Mouse (Mus musculus) G1E-ER4 (cell line): ENCODE measurements around the gene Ap2b1. TPM values are rescaled to one million over a fixed set of nuclear protein-coding genes. Genes with fewer than 3 reads are reported as not detected.

Experiments used
- GATA1 ChIP-seq: IDR thresholded peaks from one replicate; pipeline ENCODE4 v1.8.0; 2012; ENCODE audit warnings: low read length, inconsistent platforms
- polyA plus RNA-seq: library from polyadenylated mRNA; stranded (reverse); fragments of >175 nt; gene quantifications from 2 replicates; pipeline ENCODE4 v1.2.3, GENCODE M21; 2012

The Ap2b1 gene
- polyA plus RNA-seq, 1 experiment = 19.2 TPM

DNA sequence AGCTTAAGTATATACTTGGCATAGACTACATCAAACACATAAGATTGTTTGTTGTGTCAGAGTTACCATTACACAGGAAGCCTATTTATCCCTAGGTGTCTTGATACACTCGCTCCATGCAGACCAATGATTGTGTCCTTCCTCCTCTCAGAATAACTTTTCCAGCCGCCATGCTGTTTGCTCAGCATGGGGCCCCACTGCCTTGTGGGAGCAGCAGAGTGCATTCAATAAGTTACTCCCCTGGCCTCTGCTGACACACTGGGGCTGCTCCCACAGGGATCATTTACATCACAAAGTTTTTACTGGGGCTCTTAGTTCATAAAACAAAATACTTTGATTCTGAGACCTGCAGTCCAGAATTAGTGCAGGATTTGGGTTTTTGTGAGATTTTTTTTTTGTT, 40.9 kb downstream of the Ap2b1 start:
- TF ChIP-seq GATA1 = no peak

DNA sequence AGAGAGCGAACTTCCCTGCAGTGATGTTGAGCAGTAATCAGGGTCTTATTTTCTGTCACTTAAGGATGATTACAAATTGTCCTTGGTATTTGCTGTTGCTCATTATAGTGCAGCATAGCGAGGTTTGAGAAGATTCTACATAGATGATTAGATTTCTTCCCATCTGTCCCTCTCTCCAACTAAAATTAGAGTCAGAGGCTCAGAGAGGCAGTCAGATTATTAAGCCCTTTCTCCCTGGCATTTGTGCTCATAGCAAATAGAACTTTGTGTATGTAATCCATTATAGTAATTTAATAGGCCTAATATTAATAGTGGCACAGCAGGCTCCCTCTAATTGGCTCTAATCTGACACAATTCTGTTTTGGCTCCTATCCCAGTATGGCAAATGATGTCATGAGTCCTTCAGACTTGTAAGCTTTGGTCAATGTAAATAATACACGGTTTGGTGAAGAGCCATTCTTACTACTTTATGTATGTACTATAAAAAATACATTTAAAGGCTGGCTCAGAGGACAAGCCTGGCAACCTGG, 43.0 kb downstream of the Ap2b1 start:
- no peak for TF ChIP-seq GATA1

DNA sequence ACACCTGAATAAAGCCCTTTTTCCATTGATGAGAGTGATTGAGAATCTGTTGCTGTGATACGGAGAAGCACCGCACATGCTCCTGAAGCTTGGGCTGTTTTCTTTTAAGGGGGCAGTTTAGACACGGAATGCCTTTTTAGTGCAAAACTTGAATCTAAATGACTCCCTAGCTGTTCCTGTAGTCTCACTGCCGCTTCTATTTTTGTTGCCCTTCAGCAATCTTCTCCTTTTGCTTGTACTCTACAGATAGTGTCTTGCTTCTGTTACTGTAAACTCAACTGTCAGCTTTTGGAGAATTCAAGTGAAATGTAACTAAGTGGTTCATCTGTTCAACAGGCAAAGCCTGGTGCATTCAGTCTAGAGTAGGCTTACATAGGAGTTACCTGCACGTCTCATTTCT, 56.6 kb downstream of the Ap2b1 start:
- TF ChIP-seq GATA1 = no peak

DNA sequence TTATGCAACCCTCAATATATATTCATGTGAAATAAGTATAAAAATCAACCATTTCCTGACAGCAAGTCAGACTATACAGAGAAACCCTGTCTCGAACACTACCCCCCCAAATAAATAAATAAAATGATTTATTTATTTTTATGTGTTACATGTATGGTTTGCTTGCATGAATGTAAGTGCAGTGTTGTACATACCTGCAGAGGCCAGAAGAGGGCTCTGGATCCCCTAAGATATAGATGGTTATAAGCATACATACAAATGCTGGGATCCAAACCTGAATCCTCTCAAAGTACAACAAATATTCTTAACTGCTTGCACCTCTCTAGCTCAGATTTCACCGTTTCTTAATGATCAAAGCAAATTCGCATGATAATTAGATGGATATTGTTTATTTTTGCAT, 58.6 kb downstream of the Ap2b1 start:
- no peak for TF ChIP-seq GATA1

DNA sequence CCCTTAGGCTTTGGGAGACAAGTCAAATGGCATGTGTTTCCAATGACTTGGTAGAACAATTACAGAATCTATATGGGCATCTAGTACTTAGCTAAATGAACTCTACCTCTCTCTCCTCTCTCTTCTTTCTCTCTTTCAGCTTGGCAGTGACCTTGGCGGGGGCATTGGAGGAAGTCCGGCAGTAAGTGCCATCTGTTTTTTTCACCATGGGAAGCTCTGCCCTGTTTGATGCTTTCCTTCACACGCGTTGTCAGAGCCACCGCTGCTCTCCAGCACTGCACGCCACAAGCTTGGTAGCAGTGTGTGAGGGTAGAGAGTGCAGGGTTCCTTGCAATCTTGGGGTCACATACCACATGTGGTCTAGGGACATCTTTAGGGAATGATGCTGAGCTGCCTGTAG, 65.8 kb downstream of the Ap2b1 start:
- no peak for TF ChIP-seq GATA1

GRCm38 (mm10) chr11:83371267-83371666, 72.4 kb downstream of the Ap2b1 start:
- no peak for TF ChIP-seq GATA1

DNA sequence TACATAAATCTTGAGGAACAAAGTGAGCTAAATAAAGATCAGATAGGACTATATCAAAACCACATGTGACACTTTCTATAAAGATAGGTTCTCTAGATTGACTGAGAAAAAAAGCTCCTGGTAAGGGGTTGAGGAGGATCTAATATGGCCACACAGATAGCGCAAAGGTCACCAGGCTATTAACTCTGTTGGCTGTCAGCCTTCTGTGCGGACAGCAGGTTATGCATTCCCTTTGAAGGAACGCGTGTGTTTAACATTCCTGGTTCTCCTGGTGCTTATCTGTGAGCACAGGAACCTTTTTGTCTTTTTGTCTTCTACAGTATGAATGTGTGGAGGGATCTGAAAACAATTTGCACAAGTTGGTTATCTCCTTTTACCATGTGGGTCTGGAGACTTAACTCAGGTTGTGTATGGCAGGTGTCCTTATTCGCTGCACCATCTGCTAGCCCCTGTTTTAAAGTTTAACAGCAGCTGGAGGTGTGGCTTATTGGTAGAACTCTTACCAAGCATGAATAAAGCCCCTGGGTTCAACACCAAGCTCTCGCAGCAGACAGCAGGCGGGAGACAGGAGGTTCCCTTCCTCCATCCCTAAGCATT, 81.0 kb downstream of the Ap2b1 start:
- peak; percentile 41 for TF ChIP-seq GATA1

DNA sequence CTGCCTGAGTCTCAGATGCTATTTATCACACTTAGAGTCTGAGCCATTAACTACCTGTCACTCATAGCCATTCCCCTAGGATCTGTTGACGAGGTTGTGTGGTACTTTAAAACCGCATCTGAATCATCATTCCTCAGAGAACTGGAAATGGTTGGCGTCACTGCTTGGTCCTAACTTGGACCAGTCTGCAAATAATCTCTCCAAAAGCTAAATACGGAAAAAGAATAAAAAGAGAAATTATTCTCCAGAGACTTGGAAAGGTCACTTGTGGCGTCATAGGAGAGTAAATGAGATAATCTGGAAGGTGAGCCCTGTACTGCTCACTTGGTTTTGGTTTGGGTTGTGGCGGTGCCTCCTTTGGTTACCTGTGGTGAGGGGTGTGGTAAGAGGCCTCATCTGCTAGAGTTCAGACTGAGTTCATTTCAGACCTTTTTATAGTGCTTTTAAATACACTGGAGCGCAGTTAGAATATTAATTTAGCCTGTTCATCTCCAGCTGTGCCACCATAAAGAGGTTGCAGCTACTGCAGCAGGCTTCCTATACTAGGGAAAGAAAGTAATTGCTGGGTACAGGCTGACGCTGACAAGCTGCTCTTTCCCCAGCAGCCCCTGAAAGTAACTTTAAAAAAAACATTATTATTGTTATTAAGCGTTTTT, 84.2 kb downstream of the Ap2b1 start:
- no peak for TF ChIP-seq GATA1

DNA sequence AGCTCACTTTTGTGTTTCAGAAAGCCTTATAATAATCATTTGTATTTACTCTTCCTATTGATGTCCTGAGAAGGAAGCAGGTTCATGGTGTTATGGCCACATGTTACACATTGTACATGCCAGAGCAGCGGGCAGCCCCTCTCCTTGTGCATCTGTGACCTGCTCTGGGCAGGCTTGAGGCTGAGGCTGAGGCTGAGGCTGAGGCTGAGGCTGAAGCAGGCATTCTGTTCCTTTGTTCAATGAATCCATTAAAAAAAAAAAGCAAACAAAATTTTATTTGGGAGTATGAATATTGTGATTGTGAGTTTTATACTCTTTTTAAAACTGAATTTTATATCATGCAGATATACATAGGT, 84.7 kb downstream of the Ap2b1 start:
- TF ChIP-seq GATA1 = no peak

DNA sequence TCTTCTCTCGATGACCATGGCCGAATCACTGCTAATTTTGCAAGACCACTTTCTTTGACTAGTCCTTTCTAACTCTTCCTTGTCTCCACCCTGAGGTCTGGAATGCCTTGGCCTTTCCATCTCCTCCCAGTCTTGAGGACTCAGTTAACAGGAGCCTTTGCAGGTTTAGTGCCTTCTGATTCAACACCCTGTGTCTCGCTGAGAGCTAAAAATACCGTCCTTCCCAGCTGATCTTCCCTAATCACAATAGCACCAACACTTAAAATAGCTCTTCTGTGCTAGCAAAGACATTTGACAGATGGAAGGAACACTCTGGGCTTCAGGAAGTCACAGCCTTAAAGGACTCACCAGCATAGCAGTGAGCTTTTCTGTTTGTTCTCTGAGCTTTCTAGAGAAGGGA, 94.2 kb downstream of the Ap2b1 start:
- no peak for TF ChIP-seq GATA1

- TF ChIP-seq GATA1 = no peak
Observed at GRCm38 (mm10) chr11:83394802-83395439, 96.1 kb downstream of the Ap2b1 start.

GRCm38 (mm10) chr11:83397626-83398025, 98.8 kb downstream of the Ap2b1 start:
- no peak for TF ChIP-seq GATA1

- no peak for TF ChIP-seq GATA1
Observed at GRCm38 (mm10) chr11:83398724-83399123, 99.9 kb downstream of the Ap2b1 start.

GRCm38 (mm10) chr11:83403787-83404186, 105.0 kb downstream of the Ap2b1 start:
- no peak for TF ChIP-seq GATA1

GRCm38 (mm10) chr11:83406391-83406790, 107.6 kb downstream of the Ap2b1 start:
- TF ChIP-seq GATA1 = no peak

DNA sequence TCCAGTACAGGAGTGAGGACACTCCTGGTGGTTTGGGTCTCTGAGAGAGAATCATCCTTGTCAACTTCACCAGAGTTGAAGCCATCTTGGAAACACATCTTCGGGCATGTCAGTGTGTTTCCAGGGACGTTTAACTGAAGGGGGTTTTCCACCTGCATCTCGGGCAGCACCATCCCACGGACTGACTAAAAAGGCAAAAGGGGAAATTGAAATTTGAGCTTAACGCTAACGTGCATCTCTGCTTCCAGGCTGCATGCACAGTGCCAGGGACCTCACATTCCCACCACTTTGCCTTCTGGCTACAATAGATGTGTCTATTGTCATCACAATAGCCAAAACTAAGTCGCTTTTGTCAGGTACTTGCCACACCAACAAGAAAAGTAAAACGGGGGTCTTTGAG, 109.4 kb downstream of the Ap2b1 start:
- no peak for TF ChIP-seq GATA1
